In genomic region chr5:143369611-143370255, GRCm38 (mm10) we compare ENCODE assay signal across 9 mouse cellular contexts. TPM values are rescaled to one million over a fixed set of nuclear protein-coding genes. Genes with fewer than 3 reads are reported as not detected.
DNase-seq lines count a peak whose midpoint lies in the region; ATAC-seq and TF ChIP-seq lines count a peak whose summit lies in the region.
"Had no signal": no experiment of that assay in that cellular context is flagged by ENCODE, and none has a peak within 500 bp of the region (broad histone marks: within the 10 kb centered on the region; RNA-seq: fewer than 3 reads in every experiment).

No protein-coding gene starts in this region.

- intact Hi-C loops in heart, adult 2 months (cut with DNase I), result no loop called here

- no peak overlapping the region for H3K9ac ChIP-seq in heart, embryonic 16.5 days (ENCODE audit: low read length)
- no peak overlapping the region for H3K9ac ChIP-seq in heart, adult 2 months (ENCODE audit: low read depth, low read length)
- H3K9ac ChIP-seq in limb, embryonic 15.5 days, result no peak overlapping the region

- no peak for TF ChIP-seq POLR2A in heart, adult 2 months (IDR thresholded peaks at IDR 0.05; ENCODE audit: insufficient read depth, low read depth, low read length)

- 0 out of 2 replicates have a peak, but pooled peaks cover 4% of the 10 kb centered on the region for H3K4me1 ChIP-seq in heart, embryonic 16.5 days (ENCODE audit: control insufficient read depth, insufficient read depth, low read length)
- H3K4me1 ChIP-seq in heart, adult 2 months (ENCODE audit: control insufficient read depth, insufficient read depth, low read length), result no peaks in the 10 kb centered on the region
- H3K4me1 ChIP-seq in forebrain, embryonic 10.5 days, result peaks cover 20% of the 10 kb centered on the region
- peaks cover 10% of the 10 kb centered on the region for H3K4me1 ChIP-seq in limb, embryonic 15.5 days

- peaks cover 79% of the 10 kb centered on the region for H3K27me3 ChIP-seq in heart, embryonic 16.5 days (ENCODE audit: control insufficient read depth, insufficient read depth, low read length)
- H3K27me3 ChIP-seq in heart, adult 2 months (ENCODE audit: control insufficient read depth, insufficient read depth, low read length), result peaks cover 5% of the 10 kb centered on the region
- peaks cover 94% of the 10 kb centered on the region for H3K27me3 ChIP-seq in forebrain, embryonic 10.5 days (ENCODE audit: poor library complexity, severe bottlenecking)
- peaks cover 92% of the 10 kb centered on the region for H3K27me3 ChIP-seq in limb, embryonic 15.5 days

- no peaks in the 10 kb centered on the region for H3K79me2 ChIP-seq in heart, adult 2 months (replicated peaks; ENCODE audit: control insufficient read depth, insufficient read depth, low read length)

- no peak overlapping the region for H3K27ac ChIP-seq in heart, embryonic 16.5 days (ENCODE audit: low read length)
- no peak overlapping the region for H3K27ac ChIP-seq in heart, adult 2 months
- no peak overlapping the region for H3K27ac ChIP-seq in forebrain, embryonic 10.5 days
- H3K27ac ChIP-seq in limb, embryonic 15.5 days, result no peak overlapping the region

- peak overlapping the region; percentile 7 for H3K4me3 ChIP-seq in heart, embryonic 16.5 days (ENCODE audit: low read length)
- H3K4me3 ChIP-seq in heart, adult 2 months, result no peak overlapping the region
- peak overlapping the region; percentile 47 for H3K4me3 ChIP-seq in forebrain, embryonic 10.5 days
- peak overlapping the region; percentile 19 for H3K4me3 ChIP-seq in limb, embryonic 15.5 days

- no peaks in the 10 kb centered on the region for H3K9me3 ChIP-seq in heart, embryonic 16.5 days (replicated peaks; ENCODE audit: control insufficient read depth, low read length)
- H3K9me3 ChIP-seq in forebrain, embryonic 10.5 days, result no peaks in the 10 kb centered on the region
- H3K9me3 ChIP-seq in limb, embryonic 15.5 days, result no peaks in the 10 kb centered on the region

- no peak for TF ChIP-seq EP300 in heart, adult 2 months (IDR thresholded peaks at IDR 0.05; ENCODE audit: insufficient read depth, low read depth, low read length)

- DNase-seq in heart, adult 2 months, result no peak
- DNase-seq in MN1 (ENCODE audit: low spot score), result peak; percentile 66
- no peak for DNase-seq in forebrain, embryonic 10.5 days (ENCODE audit: extremely low spot score, low spot score)
- DNase-seq in ovary, adult 18-20 months (ENCODE audit: low spot score), result no peak
- no peak for DNase-seq in Muller cell, postnatal 12 days (ENCODE audit: inconsistent ontology term)
- no peak for DNase-seq in urinary bladder, postnatal 4 days (ENCODE audit: low spot score in 2 of 2)

- ATAC-seq in heart, embryonic 16.5 days (replicated peaks; ENCODE audit: extremely low read depth, insufficient read depth, low FRiP score), result no peak
- no peak for ATAC-seq in limb, embryonic 15.5 days (ENCODE audit: insufficient number of reproducible peaks, low FRiP score, low TSS enrichment, low read depth)

- WGBS in heart, embryonic 16.5 days, result 2% methylated on average over 35 of the region's 36 CpGs
- 4% methylated on average over 36 of the region's 36 CpGs for whole genome bisulfite sequencing in heart, adult 2 months
- WGBS in forebrain, embryonic 10.5 days, result under 1% methylated on average over 36 of the region's 36 CpGs
- WGBS in limb, embryonic 15.5 days, result 1% methylated on average over 36 of the region's 36 CpGs

- no peaks in the 10 kb centered on the region for H3K36me3 ChIP-seq in heart, embryonic 16.5 days (ENCODE audit: control insufficient read depth, insufficient read depth)
- no peaks in the 10 kb centered on the region for H3K36me3 ChIP-seq in heart, adult 2 months (ENCODE audit: control insufficient read depth, insufficient read depth, low read length)
- no peaks in the 10 kb centered on the region for H3K36me3 ChIP-seq in forebrain, embryonic 10.5 days (replicated peaks)
- H3K36me3 ChIP-seq in limb, embryonic 15.5 days, result no peaks in the 10 kb centered on the region

- no peak for TF ChIP-seq CTCF in heart, adult 2 months (IDR thresholded peaks at IDR 0.05)

- H3K4me2 ChIP-seq in heart, embryonic 16.5 days (ENCODE audit: low read depth, low read length), result peak overlapping the region; percentile 27; the same call in 1 of the 2 replicates
- H3K4me2 ChIP-seq in limb, embryonic 15.5 days, result peak overlapping the region; percentile 36

RNA-seq across cellular contexts. Expression of gene Grid2ip, which starts 12.6 kb away (rescaled TPM):
- 0.08 TPM in 1 of 2 replicates, not detected in the other for polyA plus RNA-seq in heart, embryonic 16.5 days (2015; fragmentation: Nextera tagmentation; extraction: Ambion mirVana)
- total RNA-seq in heart, adult 2 months (2021), result not detected
- polyA plus RNA-seq in heart, adult 2 months (2012; rRNA removed), result not detected in 2 replicates
- 0.19 and 0.37 TPM in 2 replicates for polyA plus RNA-seq in forebrain, embryonic 10.5 days (2016; fragmentation: Nextera tagmentation; extraction: Ambion mirVana)
- polyA plus RNA-seq in limb, embryonic 15.5 days (2015; fragmentation: Nextera tagmentation; extraction: Ambion mirVana), result 0.68 and 1.1 TPM in 2 replicates
- total RNA-seq: hematopoietic stem cell, adult 5-6 weeks had no signal

RNA-seq across cellular contexts. Expression of gene Kdelr2, which starts 33.9 kb away (rescaled TPM):
- 194 and 203 TPM in 2 replicates for polyA plus RNA-seq in heart, embryonic 16.5 days (2015; fragmentation: Nextera tagmentation; extraction: Ambion mirVana)
- total RNA-seq in heart, adult 2 months (2021), result 10 to 100 TPM; 49.6 to 52.3 TPM
- 50.5 and 76.6 TPM in 2 replicates for polyA plus RNA-seq in heart, adult 2 months (2012; rRNA removed)
- polyA plus RNA-seq in forebrain, embryonic 10.5 days (2016; fragmentation: Nextera tagmentation; extraction: Ambion mirVana), result 200 and 201 TPM in 2 replicates
- 492 and 501 TPM in 2 replicates for polyA plus RNA-seq in limb, embryonic 15.5 days (2015; fragmentation: Nextera tagmentation; extraction: Ambion mirVana)

RNA-seq across cellular contexts. Expression of gene Zdhhc4, which starts 40.7 kb away (rescaled TPM):
- 57.0 and 58.7 TPM in 2 replicates for polyA plus RNA-seq in heart, embryonic 16.5 days (2015; fragmentation: Nextera tagmentation; extraction: Ambion mirVana)
- 10 to 100 TPM; 26.6 to 26.7 TPM for total RNA-seq in heart, adult 2 months (2021)
- polyA plus RNA-seq in heart, adult 2 months (2012; rRNA removed), result 48.4 and 49.7 TPM in 2 replicates
- polyA plus RNA-seq in forebrain, embryonic 10.5 days (2016; fragmentation: Nextera tagmentation; extraction: Ambion mirVana), result 70.2 and 70.9 TPM in 2 replicates
- 72.3 and 78.7 TPM in 2 replicates for polyA plus RNA-seq in limb, embryonic 15.5 days (2015; fragmentation: Nextera tagmentation; extraction: Ambion mirVana)

RNA-seq across cellular contexts. Expression of gene E130309D02Rik, which starts 54.6 kb away (rescaled TPM):
- polyA plus RNA-seq in heart, embryonic 16.5 days (2015; fragmentation: Nextera tagmentation; extraction: Ambion mirVana), result 24.0 TPM in 2 replicates
- 10 to 100 TPM; 16.9 to 17.5 TPM for total RNA-seq in heart, adult 2 months (2021)
- polyA plus RNA-seq in heart, adult 2 months (2012; rRNA removed), result 13.1 and 13.3 TPM in 2 replicates
- 64.0 and 68.4 TPM in 2 replicates for polyA plus RNA-seq in forebrain, embryonic 10.5 days (2016; fragmentation: Nextera tagmentation; extraction: Ambion mirVana)
- polyA plus RNA-seq in limb, embryonic 15.5 days (2015; fragmentation: Nextera tagmentation; extraction: Ambion mirVana), result 28.5 and 33.2 TPM in 2 replicates
